Mouse (Mus musculus) adrenal gland, postnatal 36 days (tissue): ENCODE results near the gene Nhp2. TPM values are rescaled to one million over a fixed set of nuclear protein-coding genes. Genes with fewer than 3 reads are reported as not detected.

Experiments used
- DNase-seq, 2 experiments: peaks; one replicate each; pipeline ENCODE4 v3.0.0; 2021; ENCODE audit warnings: mixed read lengths in 1 of 2
- total RNA-seq, 2 experiments: library from RNA; stranded (reverse); gene quantifications; 2 replicates each; pipeline ENCODE4 v1.2.3; 2021

The Nhp2 gene
- total RNA-seq, 2 experiments from 2014 or later = 61.5 to 77.5 TPM

DNA sequence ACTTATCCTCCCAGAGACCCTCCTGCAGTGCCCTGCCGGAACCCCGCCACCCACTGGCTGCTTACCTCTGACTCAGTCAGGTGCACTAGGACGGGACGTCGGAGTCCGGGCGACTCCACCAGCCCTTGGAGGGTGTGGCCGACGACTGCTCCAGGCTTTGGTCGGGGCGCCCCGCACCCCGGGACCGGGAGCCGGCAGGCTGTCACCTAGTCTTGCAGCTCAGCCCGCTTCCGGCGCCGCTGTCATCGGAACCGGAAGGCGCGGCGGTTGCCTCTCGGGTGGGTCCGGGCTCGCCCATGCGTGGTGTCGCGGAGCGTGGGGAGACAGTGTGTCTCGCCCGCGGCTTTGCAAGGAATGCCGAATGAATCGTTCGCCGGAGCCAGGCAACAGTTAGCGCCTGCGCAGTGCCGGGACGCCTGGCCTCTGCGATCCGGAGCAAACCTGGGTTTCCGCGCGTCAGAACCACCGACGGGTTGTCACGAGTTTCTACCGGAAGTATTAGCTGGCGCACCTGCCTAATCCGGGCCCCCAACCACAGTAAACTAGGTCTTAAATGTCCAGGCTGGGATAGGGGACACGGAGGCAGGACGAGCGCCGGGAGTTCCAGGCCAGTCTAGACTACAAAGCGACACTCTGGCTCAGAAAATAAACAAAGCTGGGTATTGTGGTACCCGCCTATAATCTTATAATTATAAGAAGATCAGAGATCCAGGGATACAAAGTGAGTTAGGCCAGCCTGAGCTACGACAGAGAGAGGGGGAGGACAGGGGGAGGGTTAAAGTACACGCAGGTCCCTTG, 16.2 kb downstream of the Nhp2 start, which contains the start of gene Rmnd5b:
Rmnd5b (minus strand) TSS at position 372 of the 798 bp plus-strand sequence.
- DNase-seq = peak; percentile 92 to 94

DNA sequence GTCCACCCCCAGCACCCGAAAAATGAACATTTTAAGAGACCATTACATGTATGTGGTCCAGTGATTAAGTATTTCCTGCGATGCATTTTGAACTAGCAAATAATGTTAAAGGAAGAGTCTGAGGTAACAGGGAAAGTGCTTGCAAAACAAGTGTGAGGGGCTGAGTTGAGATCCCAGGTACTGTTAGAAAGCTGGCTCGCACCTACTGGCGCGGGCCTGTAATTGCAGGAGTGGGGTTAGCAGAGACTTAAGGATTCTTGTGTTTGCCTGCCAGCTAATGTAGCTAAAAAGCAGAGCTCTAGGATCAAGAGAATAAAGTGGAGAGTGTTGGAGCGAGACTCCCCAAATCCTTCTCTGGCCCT, 16.8 kb downstream of the Nhp2 start:
- DNase-seq = peak; percentile 56 to 73

DNA sequence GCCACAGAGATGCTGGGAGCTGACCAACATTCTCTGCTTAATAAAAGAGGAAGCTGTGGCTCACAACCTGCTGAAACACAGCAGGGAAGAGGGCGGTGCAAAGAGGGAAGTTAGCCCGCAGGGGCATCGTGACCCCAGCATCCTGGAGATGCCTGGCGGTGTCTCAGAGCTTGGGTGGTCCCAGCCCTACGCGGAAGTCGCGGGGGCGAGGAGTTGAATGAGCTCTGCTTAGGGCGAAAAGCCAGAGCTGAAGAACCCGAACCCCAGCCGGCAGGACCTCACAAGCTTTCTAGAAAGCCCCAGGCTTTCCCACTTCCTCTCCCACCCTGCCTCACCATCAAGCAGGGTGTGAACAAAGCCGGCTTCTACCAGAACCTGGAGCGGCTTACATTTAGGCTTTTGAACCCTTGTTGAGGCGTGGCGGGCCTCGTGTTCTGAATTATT, 18.5 kb downstream of the Nhp2 start:
- peak in 1 of 2 experiments; percentile 40 for DNase-seq

DNA sequence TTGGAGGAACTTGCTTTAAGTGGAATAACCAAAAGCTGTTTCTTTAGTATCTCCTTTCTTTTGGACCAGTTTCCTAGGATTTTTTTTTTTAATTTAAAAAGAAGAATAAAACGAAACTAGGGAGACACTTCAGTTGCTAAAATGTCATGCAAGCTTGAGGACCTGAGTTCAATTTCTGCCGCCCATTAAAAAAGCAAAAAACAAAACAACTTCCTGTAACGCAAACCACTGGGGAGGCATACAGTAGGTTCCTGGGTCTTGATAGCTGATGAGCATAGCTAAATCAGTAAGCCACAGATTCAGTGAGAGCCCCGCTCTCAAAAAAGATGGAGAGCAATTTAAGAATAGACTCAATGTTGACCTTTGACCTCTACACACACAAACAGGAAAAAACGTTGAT, 19.0 kb downstream of the Nhp2 start:
- no peak for DNase-seq

DNA sequence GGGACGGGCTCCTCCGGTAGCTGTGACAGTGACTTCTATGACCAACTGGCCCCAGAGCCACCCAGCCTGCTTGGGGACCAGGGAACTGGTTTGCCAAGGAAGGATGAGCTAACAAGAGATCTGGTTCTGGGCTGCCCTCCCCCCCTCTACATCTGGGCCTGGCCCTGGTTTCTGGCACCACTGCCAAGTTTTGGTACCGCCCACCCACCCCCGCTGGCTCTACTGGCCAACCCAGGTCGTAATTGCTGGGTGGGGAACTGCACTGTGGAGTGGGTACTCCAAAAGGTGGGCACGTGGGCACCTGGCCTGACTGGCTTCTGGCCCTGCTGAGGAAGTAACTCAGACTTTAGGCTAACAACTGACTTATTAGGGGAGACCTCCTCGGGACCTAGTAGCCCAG, 21.2 kb downstream of the Nhp2 start:
- no peak for DNase-seq

DNA sequence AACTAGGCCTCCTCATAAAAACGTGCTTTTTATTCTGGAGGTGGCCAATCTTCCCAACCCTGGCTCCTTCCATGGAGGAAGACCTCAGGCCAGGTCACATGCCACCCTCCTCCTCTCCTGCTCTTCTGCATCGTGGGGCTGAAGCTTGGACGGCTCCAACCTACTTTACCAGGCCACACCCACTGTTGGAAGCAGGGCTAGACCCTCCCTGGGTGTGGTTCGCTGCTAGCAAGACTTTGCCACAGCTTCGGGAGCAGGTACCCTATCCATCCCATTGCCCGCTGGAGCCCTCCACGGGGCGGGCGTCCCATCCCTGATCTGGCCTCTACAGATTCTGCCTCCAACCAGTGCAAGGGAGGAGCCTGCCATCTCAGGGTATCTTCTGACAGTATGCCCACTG, 23.7 kb downstream of the Nhp2 start:
- peak in 1 of 2 experiments; percentile 41 for DNase-seq

DNA sequence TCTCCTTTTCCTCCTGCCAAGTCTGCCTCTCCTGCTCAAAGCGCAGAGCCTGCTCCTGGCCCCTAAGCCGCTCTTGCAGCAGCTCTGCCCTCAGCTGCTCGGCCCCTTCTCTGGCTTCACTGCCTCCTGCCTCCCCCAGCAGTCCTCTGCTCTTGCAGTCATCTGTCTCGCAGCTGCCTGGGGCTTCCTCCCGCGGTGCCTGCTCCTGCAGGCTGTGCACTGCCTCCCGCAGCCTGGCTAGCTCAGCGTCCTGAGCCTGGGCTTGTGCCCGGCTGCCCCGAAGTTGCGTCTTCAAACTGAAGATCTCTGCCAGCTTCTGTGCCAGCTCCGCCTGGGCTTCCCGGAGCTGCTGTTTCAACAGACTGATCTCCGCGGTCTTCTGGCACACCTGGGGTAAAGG, 24.2 kb downstream of the Nhp2 start:
- peak in 1 of 2 experiments; percentile 46 for DNase-seq

DNA sequence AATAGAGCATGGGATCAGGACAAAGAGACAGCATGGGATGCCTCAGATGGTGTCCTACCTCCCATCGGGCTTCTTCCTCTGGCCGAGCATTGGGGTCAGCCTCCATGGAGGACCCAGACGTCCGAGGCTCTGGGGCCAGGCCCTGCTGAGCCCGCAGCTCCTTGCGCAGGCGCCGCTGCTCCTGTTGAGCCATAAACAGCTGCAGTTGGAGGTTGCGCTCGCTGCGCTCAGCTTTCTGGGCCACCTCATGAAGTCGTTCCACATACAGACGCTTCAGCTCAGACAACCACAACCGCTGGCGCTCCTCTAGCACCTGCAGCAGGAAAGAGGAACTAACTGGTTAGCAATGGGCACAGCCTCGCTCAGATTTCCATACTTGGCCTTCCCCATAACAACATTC, 24.7 kb downstream of the Nhp2 start:
- no peak for DNase-seq

DNA sequence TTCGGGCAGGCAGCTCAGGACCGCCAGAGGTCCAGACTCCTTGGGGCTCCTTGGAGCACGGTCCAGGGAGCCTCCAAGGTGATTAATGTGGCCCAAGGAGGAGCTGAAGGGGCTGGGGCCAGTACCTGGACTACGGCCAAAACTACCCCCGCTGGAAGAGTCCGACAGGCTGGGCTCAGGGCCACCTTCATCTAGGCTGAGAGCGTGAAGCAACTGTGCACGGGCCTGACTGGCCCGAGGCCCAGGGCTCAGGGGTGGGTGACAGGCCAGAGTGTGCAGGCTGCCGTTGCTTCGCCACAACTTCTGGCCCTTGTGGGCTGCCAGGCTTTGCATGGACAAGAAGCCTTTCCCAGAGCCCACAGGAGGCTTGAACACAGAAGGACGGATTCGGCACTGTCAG, 25.8 kb downstream of the Nhp2 start:
- DNase-seq = no peak

DNA sequence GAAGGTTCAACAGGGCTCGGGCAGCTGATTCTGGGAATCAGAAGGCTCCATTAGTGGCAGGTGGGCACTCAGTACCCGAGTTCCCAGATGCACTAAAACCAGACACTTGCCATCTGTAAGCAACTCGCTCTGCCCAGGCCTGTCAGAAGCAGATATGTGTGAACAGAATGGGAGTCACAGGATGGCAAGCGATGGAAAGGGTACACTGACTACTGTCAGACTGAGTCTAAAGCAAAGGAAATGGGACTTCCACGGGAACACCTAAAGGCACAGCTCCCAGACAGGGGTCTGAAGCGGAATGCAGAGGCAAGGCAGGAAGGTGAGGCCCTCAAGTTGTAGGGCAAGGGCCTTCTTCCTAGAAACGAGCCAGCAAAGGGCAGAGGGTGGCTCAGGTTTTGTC, 26.7 kb downstream of the Nhp2 start:
- no peak for DNase-seq

DNA sequence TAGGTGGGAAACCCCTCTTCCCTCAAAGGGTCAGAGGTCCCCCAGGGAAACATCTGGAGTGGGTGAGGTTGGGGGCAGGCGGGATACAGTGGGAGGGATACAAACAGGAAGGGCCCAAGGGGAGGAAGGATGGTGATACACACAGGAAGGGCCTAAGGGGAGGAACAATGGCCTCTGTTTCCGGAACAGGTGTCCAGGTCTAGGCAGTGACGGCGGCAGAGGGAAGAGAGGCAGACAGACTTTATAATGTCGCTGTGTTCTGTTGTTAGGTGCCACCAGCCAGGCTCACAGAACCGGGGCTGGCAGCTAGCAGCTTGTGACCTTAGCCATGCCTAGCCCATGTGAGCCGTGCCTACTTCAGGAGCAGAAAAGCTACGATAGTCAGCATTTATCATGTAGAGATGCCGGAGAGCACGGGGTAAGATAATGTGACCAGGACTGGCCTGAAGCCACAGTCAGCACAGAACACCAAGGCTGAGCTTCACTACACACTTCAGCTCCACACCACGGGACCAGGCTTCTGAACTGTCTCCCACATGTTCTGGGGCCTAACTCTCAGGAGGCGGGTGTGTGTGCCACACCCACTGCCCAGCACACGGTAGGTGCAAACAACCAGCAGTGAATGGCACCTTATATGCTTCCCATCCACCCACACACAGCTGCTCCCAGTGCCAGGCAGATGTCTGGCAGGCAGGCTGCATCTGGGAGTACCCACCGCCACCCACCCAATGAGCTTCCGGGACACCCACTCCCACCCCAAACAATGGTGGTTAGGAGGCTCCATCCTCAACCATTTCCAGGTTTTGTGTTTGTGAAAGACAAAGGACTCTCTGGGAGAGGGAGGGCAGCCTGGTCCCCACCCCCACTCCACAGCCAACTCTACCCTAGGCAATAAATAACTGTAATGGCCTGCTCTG, 27.5 kb downstream of the Nhp2 start:
- peak; percentile 49 to 54 for DNase-seq

DNA sequence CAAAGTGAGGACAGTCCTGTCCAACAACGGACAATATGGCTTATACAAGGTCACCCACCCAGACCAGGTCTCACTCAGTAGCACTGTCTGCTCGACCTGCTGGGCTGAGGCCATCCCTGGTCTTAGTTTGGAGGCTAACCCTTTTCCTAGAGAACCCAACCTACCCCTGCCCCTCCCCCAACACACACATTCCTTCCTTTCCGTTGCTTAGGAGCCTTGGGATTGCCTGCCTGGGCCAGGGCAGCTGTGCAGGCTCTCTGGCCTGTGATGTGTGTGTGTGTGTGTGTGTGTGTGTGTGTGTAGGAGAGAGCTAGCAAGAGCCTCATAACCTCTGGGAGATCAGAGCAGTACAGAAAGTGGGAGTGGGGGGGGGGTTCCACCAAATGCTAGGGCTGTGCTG, 29.0 kb downstream of the Nhp2 start:
- peak in 1 of 2 experiments; percentile 35 for DNase-seq

DNA sequence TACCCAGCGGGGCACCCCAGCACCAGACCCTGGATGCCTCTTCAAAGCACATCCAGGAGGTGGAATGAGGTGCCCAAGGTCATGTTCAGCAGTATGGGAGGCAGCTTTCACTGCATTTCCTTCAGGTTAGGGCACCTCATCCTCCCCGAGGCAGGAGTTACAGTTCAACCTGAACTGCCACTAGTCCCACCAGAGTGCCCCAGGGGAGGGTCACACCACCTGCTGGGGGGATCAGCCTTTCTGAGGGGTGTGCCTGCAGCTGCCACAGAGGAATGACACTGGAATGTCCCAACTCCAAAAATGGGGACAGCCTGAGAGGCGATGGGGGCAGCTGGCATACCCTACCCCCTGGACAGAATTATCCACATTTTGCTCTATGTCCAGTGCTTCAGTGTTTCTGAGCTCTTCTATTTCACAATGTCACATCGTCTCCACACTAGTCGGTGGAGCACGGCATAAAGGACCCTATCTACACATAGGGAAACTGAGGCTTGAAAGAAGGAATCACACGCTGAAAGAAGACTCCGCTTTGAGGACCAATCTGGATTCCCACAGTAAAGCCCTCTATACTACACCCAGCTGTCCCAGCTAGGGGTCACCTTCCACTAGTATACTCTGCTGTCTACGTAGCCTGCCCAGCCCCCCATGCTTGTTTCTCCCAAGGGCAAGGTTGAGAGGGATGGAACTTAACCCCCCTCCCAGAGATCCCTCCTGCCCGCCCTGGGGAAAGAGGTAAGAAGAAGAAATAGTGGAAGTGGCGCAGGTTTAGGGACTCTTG, 29.8 kb downstream of the Nhp2 start:
- no peak for DNase-seq

DNA sequence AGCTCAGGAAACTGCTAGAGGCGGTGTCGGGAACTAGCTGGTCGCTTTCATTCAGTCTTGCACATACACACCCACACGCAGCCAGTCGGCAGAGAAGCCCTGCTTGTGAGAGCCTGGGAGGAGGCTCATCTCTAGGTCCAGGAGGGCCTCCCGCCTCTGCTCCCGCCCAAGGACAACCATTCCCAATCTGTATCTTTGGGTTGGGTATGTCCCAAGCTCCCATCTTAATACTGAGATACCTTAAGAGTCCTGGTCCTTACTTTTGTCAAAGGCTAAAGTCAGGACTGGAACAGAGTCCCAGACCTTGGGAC, 30.3 kb downstream of the Nhp2 start:
- no peak for DNase-seq

DNA sequence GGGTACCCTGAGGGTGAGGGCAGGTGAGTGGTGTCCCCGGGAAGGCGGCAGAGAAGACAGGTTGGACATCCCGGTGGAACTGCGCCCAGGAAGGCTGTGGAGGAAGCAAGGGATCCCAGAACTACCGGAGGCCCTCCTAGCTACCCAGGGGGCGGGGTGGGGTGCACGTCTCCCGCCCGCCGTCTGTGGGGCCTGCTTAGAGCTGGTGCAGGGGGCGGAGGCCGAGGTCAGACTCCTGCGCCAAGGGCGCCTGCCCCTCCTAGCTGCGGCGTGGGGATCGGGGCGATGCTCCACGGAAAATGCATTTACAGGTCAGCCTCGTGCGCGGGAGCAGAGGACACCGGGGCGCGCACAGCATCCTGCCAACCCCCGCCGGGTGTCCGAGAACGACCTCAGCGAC, 30.7 kb downstream of the Nhp2 start:
- DNase-seq = peak in 1 of 2 experiments; percentile 47

DNA sequence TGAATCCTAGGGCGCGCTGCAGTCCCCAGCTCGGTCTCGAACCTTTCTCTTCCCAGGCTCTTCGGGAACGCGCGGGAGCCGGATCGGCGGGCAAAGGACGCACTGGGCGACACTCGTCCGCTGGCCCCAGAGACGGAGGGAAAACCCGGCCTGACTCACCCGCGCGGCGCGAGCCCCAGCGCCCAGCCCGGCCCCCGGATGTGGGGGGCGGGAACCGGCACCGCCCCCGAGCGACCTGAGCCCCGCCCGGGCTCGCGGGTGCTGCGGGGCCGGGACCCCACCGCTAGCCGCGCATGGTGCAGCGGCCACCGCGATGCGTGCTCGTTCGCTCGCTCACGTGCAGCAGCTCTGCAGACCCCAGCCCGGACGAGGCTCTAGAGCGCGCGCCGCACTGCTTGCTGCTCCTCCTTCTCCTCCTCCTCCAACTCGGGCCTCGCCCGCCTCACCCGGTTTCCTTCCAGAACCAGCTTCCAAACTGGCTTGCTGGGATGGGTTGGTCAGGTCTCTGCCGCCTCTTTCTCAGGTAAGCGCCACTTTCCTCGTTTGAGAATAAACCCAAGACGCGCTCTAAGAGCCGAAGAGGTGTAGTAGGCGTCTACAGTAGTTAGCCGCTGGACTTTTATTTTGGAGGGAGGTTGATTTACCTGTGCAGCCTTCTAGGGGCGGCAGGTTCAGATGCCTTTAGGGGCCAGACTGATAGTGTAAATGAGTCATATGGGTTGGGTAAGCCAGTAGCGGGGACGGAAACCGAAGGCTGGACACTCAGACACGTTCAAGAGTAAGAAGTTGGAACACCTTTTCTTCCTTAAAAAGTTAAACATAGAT, 31.4 kb downstream of the Nhp2 start, which contains the start of the genes N4bp3 and D930048N14Rik:
N4bp3 (minus strand) TSS at position 152 of the 825 bp plus-strand sequence.
D930048N14Rik (plus strand) TSS at position 264 of the 825 bp plus-strand sequence.
- DNase-seq = peak; percentile 90 to 93

DNA sequence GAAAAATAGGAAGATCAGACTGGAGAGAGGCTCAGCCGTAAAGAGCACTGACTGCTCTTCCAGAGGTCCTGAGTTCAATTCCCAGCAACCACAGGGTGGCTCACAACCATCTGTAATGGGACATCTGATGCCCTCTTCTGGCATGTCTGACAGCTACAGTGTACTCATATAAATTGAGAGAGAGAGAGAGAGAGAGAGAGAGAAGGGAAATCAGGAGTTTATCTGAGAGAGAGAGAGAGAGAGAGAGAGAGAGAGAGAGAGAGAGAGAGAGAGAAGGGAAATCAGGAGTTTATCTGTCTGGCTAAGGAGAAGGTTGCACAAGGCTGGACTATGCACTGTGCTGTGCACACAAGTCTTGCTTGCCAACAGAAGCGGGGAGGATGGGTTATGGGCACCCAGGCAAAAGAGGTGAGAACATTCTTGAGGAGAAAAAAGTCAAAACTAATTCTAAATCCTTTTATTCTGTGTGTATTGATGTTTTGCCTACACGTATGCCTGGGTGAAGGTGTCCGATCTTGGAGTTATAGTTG, 33.4 kb downstream of the Nhp2 start:
- DNase-seq = no peak

DNA sequence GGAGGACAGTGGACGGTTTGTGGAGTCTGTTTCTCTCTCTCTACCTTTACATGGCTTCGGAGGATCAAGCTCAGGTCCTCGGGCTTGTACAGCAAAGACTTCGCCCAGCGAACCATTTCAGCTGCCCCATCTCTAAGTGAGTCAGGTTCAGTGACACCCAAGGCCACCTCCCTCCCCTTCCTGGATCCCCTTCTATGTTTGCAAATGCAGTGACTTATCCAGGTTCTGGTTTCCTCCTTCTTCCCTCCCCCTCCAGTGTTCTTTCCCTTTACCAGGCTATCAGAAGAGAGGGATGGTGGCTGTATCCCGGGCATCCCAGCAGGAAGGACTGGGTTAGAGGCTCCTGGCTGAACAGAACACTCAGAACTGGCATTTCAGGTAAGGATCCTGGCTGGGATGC, 34.2 kb downstream of the Nhp2 start:
- peak; percentile 36 to 47 for DNase-seq

DNA sequence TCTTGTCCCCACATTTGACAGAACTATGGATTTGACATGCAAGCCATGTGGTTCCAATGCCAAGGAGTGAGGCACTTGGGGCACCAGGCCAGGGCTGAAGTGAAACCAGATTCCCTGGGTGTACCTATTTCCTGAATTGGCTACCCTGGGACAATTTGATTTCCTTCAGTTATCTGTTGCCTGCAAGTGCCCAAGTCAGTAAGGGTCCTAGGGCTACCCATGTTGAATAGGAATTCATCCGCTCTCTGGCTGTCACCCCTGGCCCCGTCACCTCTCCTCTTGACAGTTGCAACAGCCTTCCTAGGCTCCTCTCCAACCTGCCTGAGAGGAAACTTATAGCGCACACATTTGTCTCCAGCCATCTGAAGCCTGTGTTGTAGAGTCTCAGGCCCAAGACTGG, 35.4 kb downstream of the Nhp2 start:
- no peak for DNase-seq

DNA sequence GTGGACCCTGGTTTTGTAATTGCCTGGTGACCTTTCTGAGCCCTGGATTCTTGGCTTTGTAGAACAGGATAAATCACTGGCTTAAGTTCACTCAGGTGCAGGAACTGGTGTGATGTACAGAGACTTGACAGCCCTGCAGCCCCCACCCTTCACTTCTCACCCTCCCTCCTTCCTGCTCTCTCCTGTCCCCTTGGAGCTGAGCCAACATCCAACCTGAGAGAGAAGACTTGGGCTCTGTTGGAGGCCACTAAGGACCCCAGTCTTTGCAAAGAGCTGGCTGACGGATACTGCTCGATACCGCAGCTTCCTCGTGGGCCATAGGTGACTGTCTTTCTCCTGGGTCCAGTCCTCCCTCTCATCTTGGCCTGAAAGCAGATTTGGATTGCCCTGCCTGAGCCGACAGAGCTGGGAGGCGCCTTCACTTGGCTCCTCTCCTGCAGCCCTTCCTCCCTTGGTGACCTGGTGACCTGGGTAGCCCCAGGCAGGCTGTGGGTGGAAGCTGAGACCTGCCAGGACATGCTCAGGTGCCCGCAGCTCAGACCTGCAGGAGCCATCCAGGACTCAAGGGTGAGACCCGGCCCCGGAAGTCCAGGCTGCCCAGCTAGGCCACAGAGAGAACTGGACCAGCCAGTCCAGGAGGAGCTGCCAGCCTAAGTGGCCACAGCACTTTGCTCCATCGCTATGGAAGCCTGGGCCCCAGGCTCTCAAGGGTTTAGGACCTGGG, 37.4 kb downstream of the Nhp2 start:
- peak in 1 of 2 experiments; percentile 54 for DNase-seq
